ENCODE assay signal across 7 mouse cellular contexts in the genomic region with DNA sequence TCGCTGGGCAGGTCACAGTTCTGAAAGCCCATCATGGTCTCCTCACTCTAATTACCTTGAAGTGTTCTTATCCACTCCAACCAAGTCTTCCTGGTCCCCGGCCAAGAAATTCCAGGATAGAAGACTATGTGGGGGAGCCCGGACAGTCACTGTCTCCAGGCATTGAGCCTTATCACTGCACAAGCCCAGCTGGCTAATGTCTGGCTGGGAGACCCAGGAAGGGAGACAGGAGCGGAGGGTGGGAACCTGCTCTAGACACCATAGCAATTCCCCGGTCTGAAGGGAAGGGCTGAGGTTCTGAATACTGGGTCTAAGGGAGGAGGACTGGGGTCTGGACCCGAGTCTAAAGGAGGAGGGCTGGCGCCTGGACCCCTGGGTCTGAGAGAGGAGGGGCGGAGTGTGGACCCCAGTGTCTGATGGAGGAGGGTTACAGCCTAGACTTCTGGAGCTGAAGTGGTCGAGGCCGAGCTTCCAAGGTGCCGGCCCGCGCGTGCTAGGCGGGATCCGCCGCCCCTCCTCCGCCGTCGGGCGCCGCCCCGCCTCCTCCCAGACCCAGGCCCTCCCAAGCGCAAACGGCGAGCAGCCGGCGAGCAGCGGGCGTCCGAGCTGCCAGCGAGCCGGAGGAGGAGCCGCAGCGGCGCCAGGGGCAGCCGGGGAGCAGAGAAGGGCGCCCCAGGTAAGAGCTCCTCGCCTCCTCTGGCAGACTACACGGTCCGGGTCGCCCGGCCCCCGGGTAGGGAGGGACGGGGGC. TPM values are rescaled to one million over a fixed set of nuclear protein-coding genes. Genes with fewer than 3 reads are reported as not detected.
DNase-seq lines count a peak whose midpoint lies in the region; ATAC-seq and TF ChIP-seq lines count a peak whose summit lies in the region.

Ntf5 (plus strand) TSS at position 583 of the 751 bp plus-strand sequence.

- no peaks in the 10 kb centered on the region for H3K79me2 ChIP-seq in C2C12 (ENCODE audit: control insufficient read depth, insufficient read depth)

- H3K9me3 ChIP-seq in ES-Bruce4 (replicated peaks; ENCODE audit: control insufficient read depth, insufficient read depth, low read length, poor library complexity, severe bottlenecking), result no peaks in the 10 kb centered on the region
- no peaks in the 10 kb centered on the region for H3K9me3 ChIP-seq in forebrain, embryonic 15.5 days
- no peaks in the 10 kb centered on the region for H3K9me3 ChIP-seq in midbrain, embryonic 12.5 days

- H3ac ChIP-seq in C2C12 (ENCODE audit: control insufficient read depth, insufficient read length, low read depth), result peak within 1 kb of the TSS; percentile 56

- WGBS in forebrain, embryonic 15.5 days, result 3% methylated on average over 44 of the region's 45 CpGs
- 3% methylated on average over 44 of the region's 45 CpGs for WGBS in midbrain, embryonic 12.5 days

- TF ChIP-seq EP300 in ES-Bruce4 (IDR thresholded peaks at IDR 0.05; ENCODE audit: insufficient read depth, low read depth, low read length), result no peak

- H3K4me3 ChIP-seq in C2C12 (ENCODE audit: insufficient read depth, poor library complexity, severe bottlenecking) (peak within 1 kb of the TSS; percentile 23), ES-Bruce4 (ENCODE audit: low read depth, low read length) (peak within 1 kb of the TSS; percentile 58)
- peak within 1 kb of the TSS; percentile 58 for H3K4me3 ChIP-seq in forebrain, embryonic 15.5 days
- peak within 1 kb of the TSS; percentile 51 for H3K4me3 ChIP-seq in midbrain, embryonic 12.5 days

- H3K27ac ChIP-seq in ES-Bruce4 (ENCODE audit: insufficient read depth, low read length), result peak within 1 kb of the TSS; percentile 29
- no peak within 1 kb of the TSS for H3K27ac ChIP-seq in forebrain, embryonic 15.5 days (replicated peaks)
- H3K27ac ChIP-seq in midbrain, embryonic 12.5 days (replicated peaks), result no peak within 1 kb of the TSS

- no peak for TF ChIP-seq CTCF in C2C12 (IDR thresholded peaks at IDR 0.05; ENCODE audit: control insufficient read depth, insufficient read depth, insufficient read length)
- no peak for TF ChIP-seq CTCF in ES-Bruce4 (IDR thresholded peaks at IDR 0.05; ENCODE audit: low read depth, low read length)

- peak within 1 kb of the TSS; percentile 87 for H3K9ac ChIP-seq in ES-Bruce4 (ENCODE audit: low read depth, poor library complexity, severe bottlenecking)
- peak within 1 kb of the TSS; percentile 62 for H3K9ac ChIP-seq in forebrain, embryonic 15.5 days (replicated peaks)
- peak within 1 kb of the TSS; percentile 61 for H3K9ac ChIP-seq in midbrain, embryonic 12.5 days (replicated peaks)

- H3K36me3 ChIP-seq in C2C12 (ENCODE audit: control insufficient read depth, insufficient read depth) (no peaks in the 10 kb centered on the region), ES-Bruce4 (ENCODE audit: control insufficient read depth, insufficient read depth, low read length, poor library complexity, severe bottlenecking) (no peaks in the 10 kb centered on the region)
- H3K36me3 ChIP-seq in forebrain, embryonic 15.5 days, result no peaks in the 10 kb centered on the region
- H3K36me3 ChIP-seq in midbrain, embryonic 12.5 days, result no peaks in the 10 kb centered on the region

- peaks cover 22% of the 10 kb centered on the region for H3K27me3 ChIP-seq in C2C12 (ENCODE audit: control insufficient read depth, insufficient read depth, insufficient read length)
- no peaks in the 10 kb centered on the region for H3K27me3 ChIP-seq in ES-Bruce4 (ENCODE audit: control insufficient read depth, insufficient read depth, low read length, poor library complexity, severe bottlenecking)
- H3K27me3 ChIP-seq in forebrain, embryonic 15.5 days, result peaks cover 97% of the 10 kb centered on the region
- H3K27me3 ChIP-seq in midbrain, embryonic 12.5 days, result peaks cover 100% of the 10 kb centered on the region

- TF ChIP-seq POLR2A in ES-Bruce4 (IDR thresholded peaks at IDR 0.05; ENCODE audit: insufficient read depth, low read length), result no peak

- H3K79me3 ChIP-seq in C2C12 (ENCODE audit: low read depth), result no peaks in the 10 kb centered on the region

- ATAC-seq in forebrain, embryonic 15.5 days (replicated peaks), result peak; percentile 60
- peak; percentile 69 for ATAC-seq in midbrain, embryonic 12.5 days (ENCODE audit: low FRiP score, low read depth)

- H3K4me2 ChIP-seq in forebrain, embryonic 15.5 days (replicated peaks), result peak within 1 kb of the TSS; percentile 88
- peak within 1 kb of the TSS; percentile 86 for H3K4me2 ChIP-seq in midbrain, embryonic 12.5 days (replicated peaks)

- H3K4me1 ChIP-seq in ES-Bruce4 (ENCODE audit: control insufficient read depth, insufficient read depth, low read length), result peaks cover 10% of the 10 kb centered on the region
- peaks cover 13% of the 10 kb centered on the region for H3K4me1 ChIP-seq in forebrain, embryonic 15.5 days
- peaks cover 20% of the 10 kb centered on the region for H3K4me1 ChIP-seq in midbrain, embryonic 12.5 days

- peak; percentile 61 to 74 for DNase-seq in kidney, postnatal 4 days
- peak; percentile 29 to 49 for DNase-seq in thymus, postnatal 36 days
- no peak for DNase-seq in cerebellum, postnatal 36 days

TF ChIP-seq in C2C12, 6 proteins besides CTCF, POLR2A, EP300 and RAD21:
- TF ChIP-seq USF1 (IDR thresholded peaks at IDR 0.05; ENCODE audit: low read depth) (no peak), MAX (IDR thresholded peaks at IDR 0.05) (no peak), CEBPB (IDR thresholded peaks at IDR 0.05; ENCODE audit: low read depth) (no peak), MYOD1 (IDR thresholded peaks at IDR 0.05; ENCODE audit: control insufficient read depth, insufficient read length, low read depth) (no peak), MYOG (IDR thresholded peaks at IDR 0.05; ENCODE audit: control insufficient read depth, extremely low read depth, insufficient read length) (no peak), FOSL1 (IDR thresholded peaks at IDR 0.05; ENCODE audit: insufficient read depth, low read length, poor library complexity, severe bottlenecking) (no peak)
TF ChIP-seq in C2C12: peak in this region for 0.

RNA-seq across cellular contexts. Expression of gene Ntf5, which starts in this region (rescaled TPM):
- 0.92 TPM for polyA plus RNA-seq in C2C12 (2012; fragmentation: generic; extraction: Trizol)
- polyA plus RNA-seq in ES-Bruce4 (2011; ENCODE audit: insufficient read depth, insufficient read length, low read depth, missing spikeins), result 5.0 and 5.2 TPM in 2 replicates
- polyA plus RNA-seq in forebrain, embryonic 15.5 days (2015; fragmentation: Nextera tagmentation; extraction: Ambion mirVana), result not detected in 2 replicates
- 0.22 and 0.43 TPM in 2 replicates for polyA plus RNA-seq in midbrain, embryonic 12.5 days (2016; fragmentation: Nextera tagmentation; extraction: Ambion mirVana)

Comparison
In these comparisons a context has a peak if more than half of its experiments do, and no peak if none do; other contexts are left out.
1. Peak in ATAC-seq, H3K4me3 ChIP-seq, H3K9ac ChIP-seq and H3K4me2 ChIP-seq in forebrain, embryonic 15.5 days; RNA of the gene not detected or under 1 TPM.
2. Peak in ATAC-seq, H3K4me3 ChIP-seq, H3K9ac ChIP-seq and H3K4me2 ChIP-seq in midbrain, embryonic 12.5 days; RNA of the gene not detected or under 1 TPM.
3. DNase-seq: peak in kidney, postnatal 4 days (2 of 2) and thymus, postnatal 36 days (2 of 2); none in cerebellum, postnatal 36 days (0 of 2).
4. Peak in every context shown above with its lines, with median percentiles within 50 percentile points of each other: H3K4me3 ChIP-seq and H3K9ac ChIP-seq.